Mouse (Mus musculus): ENCODE measurements around the gene Aptx. TPM values are rescaled to one million over a fixed set of nuclear protein-coding genes. Genes with fewer than 3 reads are reported as not detected.
A peak's percentile ranks its signal among the peaks of the same experiment; 100 is the strongest.

The Aptx gene
- polyA plus RNA-seq, 1 experiment from 2014 or later: 36.6 TPM

DNA sequence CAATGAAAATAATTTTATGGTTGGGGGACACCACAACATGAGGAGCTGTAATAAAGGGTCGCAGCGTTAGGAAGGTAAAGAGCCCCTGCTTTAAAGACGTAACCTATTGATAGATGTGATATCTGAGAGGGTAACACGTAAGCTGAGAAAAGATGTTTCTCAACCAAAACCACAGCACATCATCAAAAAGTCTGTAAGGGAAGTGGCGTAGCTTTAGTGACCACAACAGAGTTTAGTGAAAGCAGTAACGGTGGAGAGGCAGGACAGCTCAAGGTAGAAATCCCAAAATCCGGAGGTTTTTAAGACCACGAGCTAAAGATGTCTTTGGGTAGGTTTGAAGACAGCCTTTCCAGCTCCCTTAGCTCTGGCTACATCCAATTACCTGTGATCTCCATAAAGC is 17.9 kb upstream of the Aptx start:
- H3K9me3 ChIP-seq (ENCODE audit: control insufficient read depth, low read length): no peaks in the 10 kb centered on the region
- peaks cover 14% of the 10 kb centered on the region for H3K4me1 ChIP-seq (replicated peaks; ENCODE audit: control insufficient read depth, insufficient read depth, low read length)
- H3K4me2 ChIP-seq (ENCODE audit: low read depth, low read length, severe bottlenecking): no peak overlapping the region
- no peak overlapping the region for H3K9ac ChIP-seq (ENCODE audit: low read length)
- 97% methylated on average over 8 of the region's 8 CpGs for WGBS
- no peak overlapping the region for H3K4me3 ChIP-seq (ENCODE audit: low read depth, low read length)
- DNase-seq (ENCODE audit: low spot score) (no peak), ATAC-seq (replicated peaks; ENCODE audit: low FRiP score) (no peak)
- H3K27ac ChIP-seq (ENCODE audit: low read depth, low read length): no peak overlapping the region
- H3K36me3 ChIP-seq (ENCODE audit: control insufficient read depth, insufficient read depth, low read length): no peaks in the 10 kb centered on the region
- H3K27me3 ChIP-seq (ENCODE audit: control insufficient read depth, insufficient read depth, low read length): no peaks in the 10 kb centered on the region

DNA sequence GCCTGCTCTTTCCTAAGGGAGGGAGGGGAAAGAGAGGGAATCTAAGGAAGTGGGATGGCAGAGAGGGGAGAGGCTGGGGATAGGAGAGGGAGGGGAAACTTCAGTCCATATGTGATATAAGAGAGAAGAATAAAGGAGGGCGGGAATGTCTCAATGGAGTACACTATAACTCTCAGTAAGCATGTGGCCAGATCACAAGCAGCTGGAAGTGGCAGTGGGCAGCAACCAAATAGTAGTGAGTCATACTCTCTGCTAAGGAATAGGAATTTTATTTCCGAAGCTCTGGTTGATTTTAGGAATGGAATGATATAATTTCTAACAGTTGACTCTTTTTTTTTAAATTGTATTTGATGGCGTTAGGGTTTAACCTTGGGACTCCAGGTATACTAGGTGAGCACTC is 14.1 kb upstream of the Aptx start:
- no peak overlapping the region for H3K4me2 ChIP-seq (ENCODE audit: low read depth, low read length, severe bottlenecking)
- no peaks in the 10 kb centered on the region for H3K27me3 ChIP-seq (ENCODE audit: control insufficient read depth, insufficient read depth, low read length)
- no peaks in the 10 kb centered on the region for H3K36me3 ChIP-seq (ENCODE audit: control insufficient read depth, insufficient read depth, low read length)
- H3K4me1 ChIP-seq (replicated peaks; ENCODE audit: control insufficient read depth, insufficient read depth, low read length): peaks cover 5% of the 10 kb centered on the region; the same call in 1 of the 2 replicates
- WGBS: 85% methylated on average over 3 of the region's 3 CpGs
- no peaks in the 10 kb centered on the region for H3K9me3 ChIP-seq (ENCODE audit: control insufficient read depth, low read length)
- no peak overlapping the region for H3K4me3 ChIP-seq (ENCODE audit: low read depth, low read length)
- DNase-seq (ENCODE audit: low spot score) (no peak), ATAC-seq (replicated peaks; ENCODE audit: low FRiP score) (no peak)
- H3K27ac ChIP-seq (ENCODE audit: low read depth, low read length): no peak overlapping the region
- no peak overlapping the region for H3K9ac ChIP-seq (ENCODE audit: low read length)

DNA sequence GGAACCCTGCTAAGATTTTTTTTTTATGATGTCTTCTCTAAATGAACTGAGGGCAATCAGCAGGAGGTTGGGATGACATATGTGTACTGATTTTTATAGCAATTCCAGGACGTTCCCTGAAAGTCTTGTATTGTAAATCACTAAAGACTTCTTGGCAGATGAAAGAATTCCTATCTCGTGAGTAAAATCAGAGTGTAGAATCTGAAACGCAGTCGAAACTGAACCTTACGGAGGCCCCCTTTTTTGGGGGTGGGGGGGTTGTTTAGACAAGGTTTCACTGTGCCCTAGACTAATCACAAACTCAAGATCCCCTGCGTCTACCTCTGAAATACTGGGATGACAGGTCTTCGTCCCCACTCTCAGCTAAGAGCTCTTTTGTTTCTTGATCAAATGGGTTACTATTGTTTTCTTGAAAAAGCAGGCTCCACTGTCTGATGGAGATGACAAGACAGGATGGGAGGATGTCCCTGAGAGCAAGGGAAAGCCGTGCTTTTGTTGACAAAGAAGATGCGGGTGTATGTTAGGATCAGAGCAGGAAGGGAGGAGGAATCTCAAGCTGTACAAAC is 799 bp upstream of the Aptx start:
- no peak for DNase-seq (ENCODE audit: low spot score)

DNA sequence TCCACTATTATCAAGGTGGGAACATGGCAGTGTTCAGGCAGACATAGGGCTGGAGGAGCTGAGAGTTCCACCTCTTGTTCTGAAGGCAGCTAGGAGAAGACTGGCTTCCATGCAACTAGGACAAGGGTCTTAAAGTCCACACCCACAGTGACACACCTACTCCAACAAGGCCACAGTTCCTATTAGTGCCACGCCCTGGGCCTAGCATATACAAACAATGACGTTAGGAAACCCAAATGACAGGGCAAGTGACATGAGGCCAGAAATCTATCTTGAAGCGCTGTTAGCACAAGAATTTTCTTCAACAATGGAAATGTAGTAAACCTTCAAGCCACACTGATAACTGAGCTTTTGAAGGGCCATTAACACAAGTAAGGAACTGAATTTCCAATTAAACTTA is 1.2 kb downstream of the Aptx start:
- no peaks in the 10 kb centered on the region for H3K27me3 ChIP-seq (ENCODE audit: control insufficient read depth, insufficient read depth, low read length)
- peak overlapping the region; percentile 76 for H3K4me2 ChIP-seq (ENCODE audit: low read depth, low read length, severe bottlenecking)
- H3K4me3 ChIP-seq (ENCODE audit: low read depth, low read length): peak overlapping the region; percentile 43
- WGBS: 91% methylated on average over 3 of the region's 3 CpGs
- peaks cover 3% of the 10 kb centered on the region for H3K4me1 ChIP-seq (replicated peaks; ENCODE audit: control insufficient read depth, insufficient read depth, low read length)
- H3K36me3 ChIP-seq (ENCODE audit: control insufficient read depth, insufficient read depth, low read length): no peaks in the 10 kb centered on the region
- H3K27ac ChIP-seq (ENCODE audit: low read depth, low read length): no peak overlapping the region
- ATAC-seq (replicated peaks; ENCODE audit: low FRiP score) (no peak), DNase-seq (ENCODE audit: low spot score) (no peak)
- no peak overlapping the region; the same call in 1 of the 2 replicates for H3K9ac ChIP-seq (ENCODE audit: low read length)
- H3K9me3 ChIP-seq (ENCODE audit: control insufficient read depth, low read length): no peaks in the 10 kb centered on the region

More for the DNA sequence above, 799 bp upstream of the Aptx start:
- H3K27me3 ChIP-seq (ENCODE audit: control insufficient read depth, insufficient read depth, low read length): no peaks in the 10 kb centered on the region
- H3K4me3 ChIP-seq (ENCODE audit: low read depth, low read length): peak overlapping the region; percentile 43
- H3K36me3 ChIP-seq (ENCODE audit: control insufficient read depth, insufficient read depth, low read length): no peaks in the 10 kb centered on the region
- H3K4me1 ChIP-seq (replicated peaks; ENCODE audit: control insufficient read depth, insufficient read depth, low read length): peaks cover 3% of the 10 kb centered on the region
- peak overlapping the region; percentile 69 for H3K9ac ChIP-seq (ENCODE audit: low read length)
- ATAC-seq (replicated peaks; ENCODE audit: low FRiP score): no peak
- H3K27ac ChIP-seq (ENCODE audit: low read depth, low read length): peak overlapping the region; percentile 82
- 33% methylated on average over 9 of the region's 9 CpGs for WGBS
- peak overlapping the region; percentile 76 for H3K4me2 ChIP-seq (ENCODE audit: low read depth, low read length, severe bottlenecking)
- no peaks in the 10 kb centered on the region for H3K9me3 ChIP-seq (ENCODE audit: control insufficient read depth, low read length)

DNA sequence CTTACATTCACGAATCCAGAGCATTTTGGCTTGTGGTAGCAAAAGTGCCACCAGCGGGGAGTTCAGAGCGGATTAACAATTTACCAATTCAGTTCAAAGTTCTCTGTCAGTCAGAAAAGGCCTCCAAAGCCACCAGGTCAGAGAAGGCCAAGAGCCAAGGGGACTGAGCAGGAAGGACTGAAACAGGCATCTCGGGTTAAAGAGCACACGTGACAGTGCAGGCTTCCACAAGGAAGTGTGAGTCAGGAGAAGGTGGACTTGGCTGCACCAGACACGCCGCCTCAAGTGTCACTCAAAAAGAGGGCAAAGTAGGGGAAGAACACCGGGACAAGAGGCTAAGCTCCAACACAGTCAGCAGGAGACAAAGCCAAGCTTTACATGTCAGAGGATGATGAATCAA is 2.8 kb downstream of the Aptx start:
- Histone ChIP-seq H3K4me3 (ENCODE audit: low read depth, low read length) (no peak overlapping the region), H3K4me1 (replicated peaks; ENCODE audit: control insufficient read depth, insufficient read depth, low read length) (peaks cover 3% of the 10 kb centered on the region), H3K9ac (ENCODE audit: low read length) (no peak overlapping the region), H3K4me2 (ENCODE audit: low read depth, low read length, severe bottlenecking) (no peak overlapping the region), H3K36me3 (ENCODE audit: control insufficient read depth, insufficient read depth, low read length) (peaks cover under 1% of the 10 kb centered on the region; the same call in 1 of the 2 replicates), H3K9me3 (ENCODE audit: control insufficient read depth, low read length) (no peaks in the 10 kb centered on the region), H3K27ac (ENCODE audit: low read depth, low read length) (no peak overlapping the region), H3K27me3 (ENCODE audit: control insufficient read depth, insufficient read depth, low read length) (no peaks in the 10 kb centered on the region)
- ATAC-seq (replicated peaks; ENCODE audit: low FRiP score) (no peak), DNase-seq (ENCODE audit: low spot score) (no peak)
- WGBS: 86% methylated on average over 8 of the region's 8 CpGs

DNA sequence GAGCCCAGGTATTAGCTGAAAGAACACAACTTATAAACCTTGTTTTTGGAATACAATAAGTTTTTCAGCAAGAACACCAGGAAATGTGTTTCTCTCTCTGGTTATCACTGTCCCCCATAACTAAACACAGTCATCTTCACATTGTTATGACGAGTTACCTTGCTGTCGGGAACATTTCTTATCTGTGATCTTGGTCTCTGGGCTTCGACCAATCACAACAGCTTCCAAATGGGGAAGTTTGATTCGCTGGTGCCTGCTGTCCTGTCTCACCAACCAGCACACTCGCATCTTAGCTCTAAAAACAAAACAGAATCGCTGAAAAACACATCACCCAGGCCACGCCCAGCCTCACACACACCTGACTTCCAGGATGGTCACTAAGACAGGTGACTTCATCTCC is 5.9 kb downstream of the Aptx start:
- H3K9ac ChIP-seq (ENCODE audit: low read length): no peak overlapping the region
- DNase-seq (ENCODE audit: low spot score) (no peak), ATAC-seq (replicated peaks; ENCODE audit: low FRiP score) (no peak)
- no peak overlapping the region for H3K4me2 ChIP-seq (ENCODE audit: low read depth, low read length, severe bottlenecking)
- no peaks in the 10 kb centered on the region for H3K9me3 ChIP-seq (ENCODE audit: control insufficient read depth, low read length)
- H3K4me3 ChIP-seq (ENCODE audit: low read depth, low read length): no peak overlapping the region
- H3K27me3 ChIP-seq (ENCODE audit: control insufficient read depth, insufficient read depth, low read length): no peaks in the 10 kb centered on the region
- peaks cover under 1% of the 10 kb centered on the region for H3K4me1 ChIP-seq (replicated peaks; ENCODE audit: control insufficient read depth, insufficient read depth, low read length)
- no peak overlapping the region for H3K27ac ChIP-seq (ENCODE audit: low read depth, low read length)
- WGBS: 87% methylated on average over 7 of the region's 7 CpGs
- H3K36me3 ChIP-seq (ENCODE audit: control insufficient read depth, insufficient read depth, low read length): peaks cover 6% of the 10 kb centered on the region; the same call in 1 of the 2 replicates

DNA sequence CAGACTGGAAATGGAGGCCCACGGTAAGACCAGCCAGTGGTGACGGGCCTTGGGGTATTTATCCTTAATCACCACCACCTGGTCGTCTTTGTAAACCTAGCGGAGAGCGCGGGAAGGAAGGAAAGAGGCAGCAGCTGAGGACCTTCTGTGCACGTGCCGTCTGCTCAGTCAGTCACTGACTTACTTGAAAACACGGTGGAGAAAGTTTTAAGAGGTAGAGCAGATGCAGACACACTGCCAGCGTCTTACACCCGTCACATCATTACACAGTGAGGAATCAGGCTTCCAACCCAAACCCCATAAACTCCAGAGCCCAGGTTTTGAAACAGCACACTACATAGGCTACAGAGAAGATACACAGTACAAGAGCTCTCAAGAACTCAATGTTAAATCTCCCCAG is 11.9 kb downstream of the Aptx start:
- ATAC-seq (replicated peaks; ENCODE audit: low FRiP score) (no peak), DNase-seq (ENCODE audit: low spot score) (no peak)
- H3K36me3 ChIP-seq (ENCODE audit: control insufficient read depth, insufficient read depth, low read length): peaks cover 9% of the 10 kb centered on the region; the same call in 1 of the 2 replicates
- no peaks in the 10 kb centered on the region for H3K9me3 ChIP-seq (ENCODE audit: control insufficient read depth, low read length)
- H3K9ac ChIP-seq (ENCODE audit: low read length): no peak overlapping the region
- no peak overlapping the region for H3K27ac ChIP-seq (ENCODE audit: low read depth, low read length)
- H3K4me3 ChIP-seq (ENCODE audit: low read depth, low read length): no peak overlapping the region
- 85% methylated on average over 11 of the region's 11 CpGs for WGBS
- no peaks in the 10 kb centered on the region for H3K4me1 ChIP-seq (replicated peaks; ENCODE audit: control insufficient read depth, insufficient read depth, low read length)
- no peak overlapping the region for H3K4me2 ChIP-seq (ENCODE audit: low read depth, low read length, severe bottlenecking)
- no peaks in the 10 kb centered on the region for H3K27me3 ChIP-seq (ENCODE audit: control insufficient read depth, insufficient read depth, low read length)

DNA sequence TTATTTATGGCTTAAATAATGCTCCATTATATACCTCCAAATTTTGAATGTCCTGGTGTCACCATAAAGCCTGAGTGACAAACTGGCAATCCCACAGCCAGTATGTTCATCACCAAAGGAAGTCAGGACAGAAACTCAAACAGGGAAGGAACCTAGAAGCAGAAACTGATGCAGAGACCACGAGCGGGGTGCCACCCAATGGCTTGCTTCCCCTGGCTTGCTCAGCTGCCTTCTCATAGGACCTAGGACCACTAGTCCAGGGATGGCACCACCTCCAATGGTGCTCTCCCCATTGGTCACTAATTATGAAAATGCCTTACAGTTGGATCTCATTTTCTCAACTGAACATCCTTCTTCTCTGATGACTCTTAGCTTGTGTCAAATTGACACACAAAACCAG is 19.7 kb downstream of the Aptx start:
- Histone ChIP-seq H3K4me2 (ENCODE audit: low read depth, low read length, severe bottlenecking) (no peak overlapping the region), H3K27ac (ENCODE audit: low read depth, low read length) (no peak overlapping the region), H3K4me1 (replicated peaks; ENCODE audit: control insufficient read depth, insufficient read depth, low read length) (no peaks in the 10 kb centered on the region), H3K27me3 (ENCODE audit: control insufficient read depth, insufficient read depth, low read length) (no peaks in the 10 kb centered on the region), H3K9me3 (ENCODE audit: control insufficient read depth, low read length) (no peaks in the 10 kb centered on the region), H3K36me3 (ENCODE audit: control insufficient read depth, insufficient read depth, low read length) (no peaks in the 10 kb centered on the region; the same call in 1 of the 2 replicates), H3K4me3 (ENCODE audit: low read depth, low read length) (no peak overlapping the region), H3K9ac (ENCODE audit: low read length) (no peak overlapping the region)
- ATAC-seq (replicated peaks; ENCODE audit: low FRiP score): no peak
- WGBS: 82% methylated on average over 2 of the region's 2 CpGs
- no peak for DNase-seq (ENCODE audit: low spot score)

DNA sequence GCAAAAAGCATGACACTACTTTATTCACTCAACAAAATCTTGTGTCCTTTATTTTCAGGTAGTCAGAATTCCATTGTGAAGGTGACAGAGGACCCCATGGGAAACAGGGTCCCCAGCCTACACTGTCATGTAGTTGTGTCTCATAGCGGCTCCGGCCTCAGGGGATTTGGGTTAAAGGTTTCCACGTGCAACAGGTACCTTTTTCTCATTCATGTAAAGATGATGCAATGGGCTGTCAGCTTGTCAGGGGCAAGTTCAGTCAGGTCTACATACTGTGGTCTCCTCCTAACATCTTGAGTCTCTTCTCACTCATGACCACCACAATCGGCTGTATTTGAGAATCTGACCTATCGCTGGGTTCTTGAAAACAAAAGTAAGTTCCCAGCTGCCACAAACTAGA is 20.6 kb downstream of the Aptx start:
- Histone ChIP-seq H3K36me3 (ENCODE audit: control insufficient read depth, insufficient read depth, low read length) (no peaks in the 10 kb centered on the region; the same call in 1 of the 2 replicates), H3K27me3 (ENCODE audit: control insufficient read depth, insufficient read depth, low read length) (no peaks in the 10 kb centered on the region), H3K4me2 (ENCODE audit: low read depth, low read length, severe bottlenecking) (no peak overlapping the region), H3K4me3 (ENCODE audit: low read depth, low read length) (no peak overlapping the region), H3K9me3 (ENCODE audit: control insufficient read depth, low read length) (no peaks in the 10 kb centered on the region), H3K4me1 (replicated peaks; ENCODE audit: control insufficient read depth, insufficient read depth, low read length) (no peaks in the 10 kb centered on the region), H3K9ac (ENCODE audit: low read length) (no peak overlapping the region), H3K27ac (ENCODE audit: low read depth, low read length) (no peak overlapping the region)
- 90% methylated on average over 5 of the region's 5 CpGs for WGBS
- ATAC-seq (replicated peaks; ENCODE audit: low FRiP score): no peak
- DNase-seq (ENCODE audit: low spot score): no peak

Data from forebrain, embryonic 11.5 days (tissue).